Mouse (Mus musculus): Measurements from ENCODE around the gene Msi2.

Gene Msi2

GRCm38 (mm10) chr11:88449180-88449579, 269.1 kb downstream of the Msi2 start:
- no peak for DNase-seq (ENCODE audit: low read depth, low spot score)

DNA sequence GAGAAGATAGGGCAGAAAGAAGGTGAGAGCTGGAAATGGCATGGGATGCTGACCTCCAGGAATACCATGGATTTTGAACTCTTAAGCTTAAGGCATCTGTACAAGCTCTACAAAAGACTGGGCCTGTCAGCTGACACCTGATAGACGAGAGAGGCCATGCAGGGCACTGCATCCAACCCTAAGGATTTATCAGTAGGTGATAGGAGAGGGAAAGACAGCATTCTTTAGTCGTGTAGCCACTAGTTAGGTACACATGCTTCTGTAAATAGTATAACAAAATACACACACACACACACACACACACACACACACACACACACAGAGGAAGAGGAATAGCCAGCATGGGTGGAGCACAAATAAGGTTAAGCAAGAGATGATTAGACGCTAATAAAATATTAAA, 269.7 kb downstream of the Msi2 start:
- no peak for DNase-seq (ENCODE audit: low read depth, low spot score)

DNA sequence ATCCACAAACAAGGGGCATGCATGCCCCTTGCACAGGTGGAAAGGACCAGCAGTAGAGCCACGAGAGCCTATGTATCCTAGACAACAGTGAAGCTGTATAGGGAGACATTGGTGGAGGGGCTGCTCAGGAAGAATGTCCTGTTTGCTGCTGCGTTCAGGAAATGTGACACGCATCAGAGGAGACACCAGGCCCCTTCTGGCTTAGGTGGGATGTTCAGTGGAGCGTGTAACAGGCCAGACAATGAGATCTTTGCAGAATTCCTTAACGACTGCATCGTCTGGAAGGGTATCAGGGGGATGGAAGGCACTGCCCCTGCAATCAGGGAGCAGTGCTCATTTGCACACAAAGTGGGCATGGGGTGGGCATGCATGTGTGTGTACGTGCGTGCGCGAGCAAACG, 271.0 kb downstream of the Msi2 start:
- DNase-seq (ENCODE audit: low read depth, low spot score), result no peak

- DNase-seq (ENCODE audit: low read depth, low spot score), result no peak
Measured at GRCm38 (mm10) chr11:88443905-88444304, 274.4 kb downstream of the Msi2 start.

- DNase-seq (ENCODE audit: low read depth, low spot score), result no peak
Measured at GRCm38 (mm10) chr11:88443291-88443690, 275.0 kb downstream of the Msi2 start.

GRCm38 (mm10) chr11:88441871-88442740, 276.2 kb downstream of the Msi2 start:
- no peak for DNase-seq (ENCODE audit: low read depth, low spot score)

- DNase-seq (ENCODE audit: low read depth, low spot score), result no peak
Measured at GRCm38 (mm10) chr11:88438659-88439058, 279.7 kb downstream of the Msi2 start.

- no peak for DNase-seq (ENCODE audit: low read depth, low spot score)
Measured at GRCm38 (mm10) chr11:88436596-88436995, 281.7 kb downstream of the Msi2 start.

- DNase-seq (ENCODE audit: low read depth, low spot score), result no peak
Measured at GRCm38 (mm10) chr11:88435543-88435942, 282.8 kb downstream of the Msi2 start.

DNA sequence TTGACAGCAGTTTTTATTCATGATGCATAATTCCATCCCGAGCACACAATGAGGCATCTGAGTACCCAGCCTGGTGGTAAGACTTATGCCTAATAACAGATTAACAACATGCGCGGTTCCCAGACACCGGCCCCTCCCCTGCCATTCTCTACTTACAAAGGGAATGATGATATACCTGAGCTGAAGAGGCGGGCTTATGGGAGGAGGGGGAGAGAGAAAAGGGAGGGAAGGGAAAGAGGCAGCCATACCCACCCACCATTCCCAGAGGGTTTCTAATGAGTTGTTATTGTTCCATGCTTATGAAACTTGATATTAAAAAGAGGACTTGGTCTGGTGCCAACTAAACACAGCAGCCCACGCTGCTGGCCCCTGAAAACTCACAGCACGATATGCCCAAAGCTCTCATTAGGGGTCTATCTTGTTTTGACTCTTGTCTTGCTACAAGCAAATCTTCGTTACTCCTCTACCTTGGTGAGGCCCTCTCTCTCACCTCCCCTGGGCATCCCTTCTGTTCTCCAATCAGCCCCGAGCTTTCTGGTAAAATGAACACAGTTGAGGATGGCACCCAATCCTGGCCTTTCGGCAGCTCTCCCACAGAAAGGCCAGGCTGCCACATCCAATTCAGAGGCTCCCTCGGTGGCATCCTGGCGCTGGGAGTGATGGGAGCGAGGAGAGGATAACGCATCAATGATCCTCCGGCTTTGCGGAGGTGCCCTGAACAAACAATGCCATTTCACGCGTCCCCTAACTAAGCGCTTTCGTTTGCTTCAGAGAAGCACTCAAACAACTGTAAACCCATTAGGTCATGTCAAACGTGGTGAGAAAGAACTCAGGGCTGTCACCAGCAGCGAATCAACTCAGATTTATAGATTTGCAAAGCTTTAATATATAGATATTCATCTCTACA, 286.7 kb downstream of the Msi2 start:
- no peak for DNase-seq (ENCODE audit: low read depth, low spot score)

- DNase-seq (ENCODE audit: low read depth, low spot score), result no peak
Measured at GRCm38 (mm10) chr11:88430292-88430691, 288.0 kb downstream of the Msi2 start.

GRCm38 (mm10) chr11:88429680-88430079, 288.6 kb downstream of the Msi2 start:
- no peak for DNase-seq (ENCODE audit: low read depth, low spot score)

GRCm38 (mm10) chr11:88425631-88426101, 292.6 kb downstream of the Msi2 start:
- DNase-seq (ENCODE audit: low read depth, low spot score), result no peak

GRCm38 (mm10) chr11:88424034-88424767, 294.1 kb downstream of the Msi2 start:
- no peak for DNase-seq (ENCODE audit: low read depth, low spot score)

- DNase-seq (ENCODE audit: low read depth, low spot score), result no peak
Measured at GRCm38 (mm10) chr11:88421057-88421578, 297.2 kb downstream of the Msi2 start.

DNA sequence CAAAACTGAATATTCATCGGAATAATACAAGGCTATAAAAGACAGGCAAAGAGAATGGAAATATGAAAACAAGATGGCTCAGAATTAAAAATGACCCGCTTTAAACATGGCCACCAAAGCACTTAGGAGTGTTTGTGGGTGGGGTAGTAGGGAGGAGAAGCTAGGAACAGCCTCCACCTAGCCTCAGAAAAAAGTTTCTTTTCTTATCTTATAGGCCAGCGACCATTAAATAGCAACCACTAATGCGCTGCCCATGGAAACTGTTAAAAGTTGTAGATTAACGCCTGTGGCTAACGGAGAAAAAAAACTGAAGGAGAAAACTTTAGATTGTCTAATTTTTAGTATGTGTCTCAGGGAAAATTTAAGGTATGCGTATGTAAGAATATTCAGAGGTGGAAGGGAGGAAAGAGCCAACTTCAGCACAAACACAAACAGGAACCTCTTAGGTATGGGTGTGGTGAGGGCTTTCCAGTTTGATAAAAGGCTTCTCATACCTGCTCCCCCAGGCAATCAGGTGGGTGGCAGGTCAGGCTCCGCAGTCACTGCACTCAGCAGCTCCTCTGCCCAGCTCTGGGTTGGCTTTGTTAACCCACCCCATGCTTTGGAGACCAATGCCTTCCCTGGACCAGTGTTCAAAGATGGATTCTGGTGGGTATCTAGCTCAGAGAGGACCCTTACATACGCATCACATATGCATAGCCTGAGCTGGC, 298.5 kb downstream of the Msi2 start:
- DNase-seq (ENCODE audit: low read depth, low spot score), result no peak

DNA sequence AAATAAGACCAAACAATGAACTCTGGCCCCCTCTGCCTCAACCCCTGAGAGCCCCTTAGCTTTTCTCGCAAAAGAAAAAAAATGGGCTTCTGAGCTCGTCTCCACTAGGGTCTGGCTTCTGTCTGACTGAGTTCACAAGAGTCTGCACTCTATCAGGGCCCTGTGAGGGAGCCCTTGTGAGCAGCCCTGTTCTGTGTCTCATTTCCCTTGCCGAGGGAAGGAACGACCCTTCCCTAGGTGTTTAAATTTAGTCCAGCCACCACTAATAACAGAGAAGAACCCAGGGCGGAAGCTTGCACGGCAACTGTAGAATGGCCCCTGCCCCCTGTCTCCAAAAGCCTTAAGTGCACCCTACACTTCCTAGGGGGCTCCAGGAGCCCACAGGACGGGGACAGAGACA, 299.2 kb downstream of the Msi2 start:
- DNase-seq (ENCODE audit: low read depth, low spot score), result no peak

- no peak for DNase-seq (ENCODE audit: low read depth, low spot score)
Measured at GRCm38 (mm10) chr11:88414157-88414870, 304.0 kb downstream of the Msi2 start.

- DNase-seq (ENCODE audit: low read depth, low spot score), result peak; percentile 56
Measured at GRCm38 (mm10) chr11:88412423-88413094, 305.8 kb downstream of the Msi2 start.

DNA sequence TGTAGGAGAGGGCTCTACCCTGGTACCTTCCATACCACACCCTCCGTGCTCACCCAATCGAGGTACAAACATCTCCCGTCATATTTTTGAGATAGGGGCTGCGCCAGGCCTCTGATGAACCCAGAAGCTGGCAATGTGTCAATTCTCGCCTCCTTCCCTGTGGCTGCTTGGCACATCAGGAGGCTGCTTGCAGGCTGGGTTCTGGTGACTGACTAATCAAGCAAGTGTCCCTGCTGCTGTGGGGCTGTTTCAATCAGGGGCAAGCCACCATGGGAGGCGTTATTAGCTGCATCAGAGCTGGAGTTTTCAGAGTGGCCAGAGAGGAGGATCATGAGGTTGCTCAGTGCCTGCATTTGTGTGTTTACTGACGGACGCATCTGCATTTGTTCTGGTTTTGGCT, 310.0 kb downstream of the Msi2 start:
- no peak for DNase-seq (ENCODE audit: low read depth, low spot score)

Data from WW6 (cell line).